16 mouse cellular contexts compared by ENCODE assay signal in genomic region chr2:128444599-128445011, GRCm38 (mm10).
DNase-seq lines count a peak whose midpoint lies in the region; ATAC-seq and TF ChIP-seq lines count a peak whose summit lies in the region.
"Had no signal": no experiment of that assay in that cellular context is flagged by ENCODE, and none has a peak within 500 bp of the region (broad histone marks: within the 10 kb centered on the region; RNA-seq: fewer than 3 reads in every experiment).

No protein-coding gene starts in this region.

- H3ac ChIP-seq in myocyte (ENCODE audit: control insufficient read depth, insufficient read length) = no peak overlapping the region

- H3K4me2 ChIP-seq in hindbrain, embryonic 13.5 days = no peak overlapping the region
- H3K4me2 ChIP-seq in midbrain, embryonic 16.5 days (ENCODE audit: low read length) = no peak overlapping the region
- no peak overlapping the region for H3K4me2 ChIP-seq in midbrain, embryonic 15.5 days
- peak overlapping the region; percentile 35 for H3K4me2 ChIP-seq in myocyte (ENCODE audit: low read depth)
- H3K4me2 ChIP-seq: midbrain, embryonic 13.5 days had no signal

- 78% methylated on average over 7 of the region's 7 CpGs for WGBS in hindbrain, embryonic 10.5 days
- 62% methylated on average over 7 of the region's 7 CpGs for WGBS in hindbrain, embryonic 13.5 days
- 68% methylated on average over 7 of the region's 7 CpGs for WGBS in midbrain, embryonic 16.5 days
- 61% methylated on average over 7 of the region's 7 CpGs for WGBS in midbrain, embryonic 15.5 days

- no peak overlapping the region for H3K9ac ChIP-seq in hindbrain, embryonic 13.5 days
- no peak overlapping the region for H3K9ac ChIP-seq in midbrain, embryonic 16.5 days (ENCODE audit: low read depth, low read length)
- H3K9ac ChIP-seq in midbrain, embryonic 15.5 days = no peak overlapping the region
- H3K9ac ChIP-seq: midbrain, embryonic 13.5 days had no signal

- no peaks in the 10 kb centered on the region for H3K27me3 ChIP-seq in hindbrain, embryonic 10.5 days (ENCODE audit: insufficient read depth, poor library complexity, severe bottlenecking)
- H3K27me3 ChIP-seq in hindbrain, embryonic 13.5 days = 0 out of 2 replicates have a peak, but pooled peaks cover 2% of the 10 kb centered on the region
- H3K27me3 ChIP-seq in midbrain, embryonic 16.5 days (ENCODE audit: control insufficient read depth, insufficient read depth, low read depth, low read length) = no peaks in the 10 kb centered on the region
- no peaks in the 10 kb centered on the region for H3K27me3 ChIP-seq in midbrain, embryonic 15.5 days (replicated peaks)
- no peaks in the 10 kb centered on the region for H3K27me3 ChIP-seq in myocyte (ENCODE audit: control insufficient read depth, insufficient read depth, insufficient read length)
- H3K27me3 ChIP-seq: midbrain, embryonic 13.5 days had no signal

- no peak for TF ChIP-seq POLR2A in embryonic fibroblast, embryonic 13.5 days (IDR thresholded peaks at IDR 0.05; ENCODE audit: low read depth, low read length)
- TF ChIP-seq POLR2A in myocyte (IDR thresholded peaks at IDR 0.05; ENCODE audit: insufficient read length, low read depth) = no peak

- H3K9me3 ChIP-seq in hindbrain, embryonic 10.5 days = no peaks in the 10 kb centered on the region
- no peaks in the 10 kb centered on the region for H3K9me3 ChIP-seq in hindbrain, embryonic 13.5 days
- H3K9me3 ChIP-seq in midbrain, embryonic 16.5 days (replicated peaks; ENCODE audit: control insufficient read depth, low read length, poor library complexity, severe bottlenecking) = no peaks in the 10 kb centered on the region
- H3K9me3 ChIP-seq in midbrain, embryonic 15.5 days = no peaks in the 10 kb centered on the region
- H3K9me3 ChIP-seq: midbrain, embryonic 13.5 days had no signal

- H3K27ac ChIP-seq in hindbrain, embryonic 10.5 days = 0 out of 2 replicates have a peak overlapping the region, but pooled peaks have one; percentile 16
- H3K27ac ChIP-seq in hindbrain, embryonic 13.5 days = no peak overlapping the region
- H3K27ac ChIP-seq in midbrain, embryonic 16.5 days (ENCODE audit: low read length) = no peak overlapping the region
- H3K27ac ChIP-seq in midbrain, embryonic 15.5 days = no peak overlapping the region
- peak overlapping the region; percentile 59 for H3K27ac ChIP-seq in embryonic fibroblast, embryonic 13.5 days (ENCODE audit: insufficient read depth, low read length)
- H3K27ac ChIP-seq: left cerebral cortex, adult 2 months; midbrain, embryonic 13.5 days had no signal

- ATAC-seq in hindbrain, embryonic 13.5 days (ENCODE audit: low FRiP score) = no peak
- peak; percentile 68 for ATAC-seq in midbrain, embryonic 16.5 days
- no peak for ATAC-seq in midbrain, embryonic 15.5 days (replicated peaks)
- ATAC-seq: midbrain, embryonic 13.5 days had no signal

- H3K4me1 ChIP-seq in hindbrain, embryonic 10.5 days (replicated peaks) = peaks cover 6% of the 10 kb centered on the region; the same call in 1 of the 2 replicates
- H3K4me1 ChIP-seq in hindbrain, embryonic 13.5 days (replicated peaks) = no peaks in the 10 kb centered on the region; the same call in 1 of the 2 replicates
- H3K4me1 ChIP-seq in midbrain, embryonic 16.5 days (ENCODE audit: control insufficient read depth, insufficient read depth, low read length) = no peaks in the 10 kb centered on the region
- H3K4me1 ChIP-seq in midbrain, embryonic 15.5 days = no peaks in the 10 kb centered on the region
- peaks cover 14% of the 10 kb centered on the region; the same call in 1 of the 2 replicates for H3K4me1 ChIP-seq in embryonic fibroblast, embryonic 13.5 days (ENCODE audit: control insufficient read depth, insufficient read depth, low read length)
- H3K4me1 ChIP-seq: midbrain, embryonic 13.5 days had no signal

- no peak for DNase-seq in hindbrain, embryonic 10.5 days (ENCODE audit: low spot score)
- DNase-seq in cerebellum, adult 9-11 months = no peak
- DNase-seq: cerebellum, postnatal 14 days; embryo, embryonic 11 days; gastrocnemius, postnatal 14 days; kidney, adult 2 months; kidney, postnatal 14 days; thymus, postnatal 14 days had no signal

- H3K36me3 ChIP-seq in hindbrain, embryonic 10.5 days = no peaks in the 10 kb centered on the region
- no peaks in the 10 kb centered on the region for H3K36me3 ChIP-seq in hindbrain, embryonic 13.5 days
- H3K36me3 ChIP-seq in midbrain, embryonic 16.5 days (ENCODE audit: control insufficient read depth, insufficient read depth, low read length) = no peaks in the 10 kb centered on the region
- H3K36me3 ChIP-seq in midbrain, embryonic 15.5 days (replicated peaks) = no peaks in the 10 kb centered on the region
- no peaks in the 10 kb centered on the region for H3K36me3 ChIP-seq in myocyte (ENCODE audit: control insufficient read depth, insufficient read depth)
- H3K36me3 ChIP-seq: midbrain, embryonic 13.5 days had no signal

- H3K4me3 ChIP-seq in hindbrain, embryonic 10.5 days = no peak overlapping the region
- H3K4me3 ChIP-seq in hindbrain, embryonic 13.5 days = no peak overlapping the region
- H3K4me3 ChIP-seq in midbrain, embryonic 16.5 days (ENCODE audit: low read depth, low read length) = no peak overlapping the region
- H3K4me3 ChIP-seq in midbrain, embryonic 15.5 days = no peak overlapping the region
- H3K4me3 ChIP-seq in embryonic fibroblast, embryonic 13.5 days (ENCODE audit: insufficient read depth, low read length) = no peak overlapping the region
- no peak overlapping the region for H3K4me3 ChIP-seq in myocyte
- H3K4me3 ChIP-seq: erythroblast, embryonic 14.5 days; left cerebral cortex, adult 2 months; midbrain, embryonic 13.5 days had no signal

- no peak for TF ChIP-seq CTCF in embryonic fibroblast, embryonic 13.5 days (IDR thresholded peaks at IDR 0.05; ENCODE audit: borderline replicate concordance, insufficient read depth, low read length)

- no peaks in the 10 kb centered on the region for H3K79me2 ChIP-seq in myocyte (ENCODE audit: control insufficient read depth, insufficient read depth)

TF ChIP-seq in myocyte, 11 proteins besides CTCF, POLR2A, EP300 and RAD21:
- no peak for TF ChIP-seq SRF (IDR thresholded peaks at IDR 0.05; ENCODE audit: control insufficient read depth, insufficient read length, low read depth)
- TF ChIP-seq E2F4 (IDR thresholded peaks at IDR 0.05; ENCODE audit: insufficient read depth) = no peak
- no peak for TF ChIP-seq POLR2AphosphoS2 (IDR thresholded peaks at IDR 0.05; ENCODE audit: insufficient read length, low read depth)
- no peak for TF ChIP-seq TCF3 (IDR thresholded peaks at IDR 0.05; ENCODE audit: insufficient read length, low read depth)
- TF ChIP-seq TCF12 (IDR thresholded peaks at IDR 0.05; ENCODE audit: insufficient read depth, poor library complexity, severe bottlenecking) = no peak
- no peak for TF ChIP-seq CEBPB (IDR thresholded peaks at IDR 0.05; ENCODE audit: insufficient read depth, poor library complexity, severe bottlenecking)
- TF ChIP-seq MYOD1 (IDR thresholded peaks at IDR 0.05; ENCODE audit: control insufficient read depth in 1 of 3, insufficient read length in 2 of 3, low read depth in 2 of 3) = no peak
- TF ChIP-seq MYOG (IDR thresholded peaks at IDR 0.05; ENCODE audit: control insufficient read depth in 1 of 3, insufficient read depth in 1 of 3, insufficient read length in 2 of 3, low read depth in 2 of 3) = no peak
- no peak for TF ChIP-seq USF1 (IDR thresholded peaks at IDR 0.05; ENCODE audit: low read depth)
- TF ChIP-seq MAX (IDR thresholded peaks at IDR 0.05; ENCODE audit: low read depth) = no peak
- no peak for TF ChIP-seq REST (IDR thresholded peaks at IDR 0.05; ENCODE audit: insufficient read depth, insufficient read length)

Comparison
In these comparisons a context has a peak if more than half of its experiments do, and no peak if none do; other contexts are left out.
1. H3K27ac ChIP-seq: peak in hindbrain, embryonic 10.5 days (single experiment) and embryonic fibroblast, embryonic 13.5 days (single experiment); none in hindbrain, embryonic 13.5 days (single experiment), midbrain, embryonic 16.5 days (single experiment) and midbrain, embryonic 15.5 days (single experiment).